Mouse (Mus musculus) kidney, adult 18-20 months (tissue): ENCODE measurements around the gene Pigk.

Experiments used
- DNase-seq: peaks from one replicate; pipeline ENCODE4 v3.0.0; 2021

Gene Pigk

GRCm38 (mm10) chr3:152733513-152733912 lies 19.6 kb downstream of the Pigk start:
- no peak for DNase-seq

GRCm38 (mm10) chr3:152734100-152734499 lies 20.2 kb downstream of the Pigk start:
- DNase-seq, result no peak

DNA sequence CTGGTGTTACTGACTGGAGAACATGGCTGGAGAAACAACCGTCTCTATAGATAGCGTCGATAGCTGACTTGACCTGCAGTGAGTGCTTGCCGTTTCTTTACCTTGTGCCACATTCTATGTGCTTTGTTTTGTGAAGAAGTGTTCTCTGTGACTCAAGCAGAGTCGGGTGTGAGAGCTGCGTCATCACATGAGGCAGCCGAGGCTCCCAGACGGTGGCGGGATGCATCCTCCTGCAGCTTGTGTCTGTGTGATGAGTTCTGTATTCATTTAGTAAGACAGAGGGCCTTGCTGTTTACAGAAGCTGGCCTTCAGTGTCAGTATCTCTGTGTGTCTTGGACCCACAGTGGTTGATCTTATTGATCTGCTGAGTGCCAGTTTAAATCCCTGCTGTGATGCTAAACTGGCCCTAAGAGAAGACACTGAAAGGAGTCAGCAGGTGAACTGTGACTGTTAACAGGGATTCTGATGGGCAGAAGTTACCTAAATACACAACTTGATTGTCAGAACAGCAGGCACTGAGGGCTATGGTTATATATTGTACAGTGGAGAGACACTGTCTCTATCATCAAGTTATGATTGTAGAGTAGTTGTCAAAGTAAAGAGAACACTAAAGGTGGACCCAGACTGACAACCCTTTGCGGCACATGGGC lies 21.8 kb downstream of the Pigk start:
- no peak for DNase-seq

GRCm38 (mm10) chr3:152744301-152744700 lies 30.4 kb downstream of the Pigk start:
- DNase-seq, result no peak

GRCm38 (mm10) chr3:152745611-152746010 lies 31.7 kb downstream of the Pigk start:
- DNase-seq, result no peak

- DNase-seq, result no peak
Observed at GRCm38 (mm10) chr3:152749461-152749871, 35.6 kb downstream of the Pigk start.

DNA sequence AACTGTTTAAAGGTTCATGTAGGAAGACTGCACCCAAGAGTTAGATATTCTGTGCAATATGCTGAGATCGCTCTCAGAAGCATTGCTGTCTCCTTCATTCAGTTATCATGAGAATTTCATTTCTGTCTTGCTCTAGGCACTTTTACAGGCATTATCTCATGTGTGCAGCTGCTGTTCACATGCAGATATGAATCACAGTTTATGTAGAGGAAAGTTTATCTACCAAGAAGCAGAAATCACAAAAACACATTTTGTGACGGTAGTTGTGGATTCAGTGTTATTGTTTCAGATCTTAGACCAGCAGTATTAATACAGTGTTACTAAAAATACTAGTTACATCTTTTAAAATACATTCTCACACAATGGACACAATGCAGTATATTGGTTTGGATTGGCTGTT lies 36.0 kb downstream of the Pigk start:
- DNase-seq, result no peak

GRCm38 (mm10) chr3:152752911-152753310 lies 39.0 kb downstream of the Pigk start:
- DNase-seq, result no peak

DNA sequence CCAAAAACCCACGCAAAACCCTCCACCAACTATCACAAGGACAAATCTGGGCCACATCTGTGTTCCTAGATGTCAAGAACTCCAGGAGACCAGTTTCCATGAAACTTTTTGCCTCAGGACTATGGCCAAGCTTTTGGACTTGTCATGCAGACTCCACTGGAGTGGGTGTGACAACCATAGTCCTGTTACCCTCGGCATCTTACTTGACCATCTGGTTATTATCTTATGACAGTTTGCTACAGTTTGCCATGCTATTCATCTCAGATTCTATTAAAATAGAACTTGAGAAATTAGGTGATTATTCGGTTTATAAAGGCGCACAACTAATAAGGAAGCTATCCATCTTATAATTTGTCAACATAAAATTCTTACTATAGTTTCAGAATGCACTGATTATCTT lies 39.4 kb downstream of the Pigk start:
- no peak for DNase-seq

DNA sequence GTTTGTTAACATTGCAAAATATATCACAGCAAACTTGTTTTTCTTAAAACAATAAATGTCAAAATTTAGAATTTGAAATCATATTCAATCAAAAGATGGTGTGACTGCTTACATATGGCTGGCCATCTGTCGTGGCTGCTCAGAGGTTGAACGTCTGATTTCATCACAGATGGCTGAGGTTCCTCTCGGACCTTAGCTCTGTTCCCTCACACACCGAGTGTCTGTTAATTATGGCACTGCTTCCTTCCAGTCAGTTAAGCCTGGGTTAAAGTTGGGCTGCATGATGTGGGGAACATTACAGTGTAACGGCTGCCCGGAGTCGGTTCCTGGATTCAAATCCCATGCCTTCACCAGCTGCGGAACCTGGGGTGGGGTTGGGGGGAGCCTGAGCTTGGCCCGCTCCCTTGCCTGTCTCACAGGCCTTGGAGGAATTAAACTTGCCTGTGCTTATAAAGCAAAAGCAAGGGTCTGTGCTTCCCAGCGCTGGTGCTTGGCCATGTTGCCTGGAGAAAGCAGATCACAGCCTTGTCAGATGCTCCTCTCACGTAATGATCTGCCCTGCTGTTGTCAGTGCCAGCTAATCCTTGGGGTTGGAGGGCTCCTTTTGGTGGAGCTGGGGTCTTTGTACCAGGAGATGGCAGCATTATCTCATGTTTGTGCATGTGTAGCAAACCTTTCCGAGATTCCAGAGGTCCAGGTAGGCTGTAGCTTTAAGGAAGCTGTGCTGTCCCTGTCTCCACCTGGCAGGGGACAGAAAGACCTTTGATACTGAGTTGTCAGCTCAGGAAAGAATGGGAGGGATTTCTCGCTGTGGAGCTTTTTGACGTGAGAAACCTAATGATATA lies 40.2 kb downstream of the Pigk start:
- no peak for DNase-seq

GRCm38 (mm10) chr3:152755515-152755914 lies 41.6 kb downstream of the Pigk start:
- DNase-seq, result no peak

- no peak for DNase-seq
Observed at GRCm38 (mm10) chr3:152756896-152757295, 43.0 kb downstream of the Pigk start.

GRCm38 (mm10) chr3:152757464-152758393 lies 43.8 kb downstream of the Pigk start:
- no peak for DNase-seq

DNA sequence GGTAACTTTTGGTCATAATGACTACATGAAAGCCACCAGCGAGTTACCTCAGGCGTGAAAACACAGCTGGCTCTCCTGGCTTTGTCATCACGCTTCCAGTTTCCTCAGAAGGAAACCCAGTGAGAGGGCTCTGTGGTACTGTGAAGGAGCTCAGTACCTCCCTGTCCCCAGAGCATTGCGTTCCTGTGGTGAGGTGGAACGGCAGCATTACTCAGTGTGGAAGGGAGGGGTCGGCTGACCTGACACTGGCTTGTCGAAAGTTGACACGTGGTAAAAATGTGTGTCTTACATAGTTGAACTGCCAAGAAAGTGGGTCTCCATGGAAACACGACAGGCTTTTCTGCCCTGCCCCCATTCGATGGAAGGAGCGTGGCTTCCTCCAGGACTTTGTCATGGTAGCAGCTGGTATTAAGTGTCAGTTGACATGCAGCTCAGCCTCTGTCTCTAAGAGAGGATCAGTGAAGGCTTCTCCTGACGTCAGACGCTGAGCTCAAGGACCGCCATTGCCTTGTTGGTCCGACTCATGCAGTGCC lies 44.7 kb downstream of the Pigk start:
- no peak for DNase-seq

DNA sequence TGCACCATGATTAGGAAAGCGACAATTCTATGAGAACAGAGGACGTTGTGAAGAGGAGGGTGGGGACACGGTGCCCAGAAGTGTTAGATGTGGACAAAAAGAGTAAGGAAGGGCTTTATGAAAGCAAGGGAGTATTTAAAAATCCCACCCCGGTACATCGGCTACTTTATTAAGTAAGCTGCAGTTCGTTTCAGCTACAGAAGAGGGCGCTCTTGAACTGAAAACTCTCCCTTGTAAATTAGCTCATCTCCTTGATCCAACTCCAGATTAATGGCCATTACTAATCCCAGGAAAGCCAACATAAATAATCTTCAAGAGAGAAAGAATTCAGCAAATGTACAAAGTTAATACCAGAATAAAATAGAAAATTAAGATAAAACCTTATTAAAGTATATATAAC lies 47.2 kb downstream of the Pigk start:
- peak; percentile 57 for DNase-seq

DNA sequence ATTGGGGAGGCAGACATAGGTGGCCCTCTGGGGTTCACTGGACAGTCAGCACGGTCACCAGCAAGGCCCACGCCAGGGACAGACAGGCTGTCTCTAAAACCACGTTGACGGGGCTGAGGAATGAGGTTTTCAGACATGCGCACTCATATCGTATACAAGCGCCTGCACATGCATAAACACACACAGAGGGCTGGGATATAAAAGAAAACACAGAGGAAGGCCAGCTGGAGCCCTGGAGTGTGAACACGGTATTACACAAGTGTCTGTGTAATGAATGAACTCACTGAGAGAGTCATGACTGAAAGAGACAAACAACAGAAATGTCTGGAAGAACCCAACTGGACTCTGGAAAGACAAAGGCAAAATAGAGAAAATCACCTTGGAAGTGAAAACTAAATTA lies 47.8 kb downstream of the Pigk start:
- no peak for DNase-seq

DNA sequence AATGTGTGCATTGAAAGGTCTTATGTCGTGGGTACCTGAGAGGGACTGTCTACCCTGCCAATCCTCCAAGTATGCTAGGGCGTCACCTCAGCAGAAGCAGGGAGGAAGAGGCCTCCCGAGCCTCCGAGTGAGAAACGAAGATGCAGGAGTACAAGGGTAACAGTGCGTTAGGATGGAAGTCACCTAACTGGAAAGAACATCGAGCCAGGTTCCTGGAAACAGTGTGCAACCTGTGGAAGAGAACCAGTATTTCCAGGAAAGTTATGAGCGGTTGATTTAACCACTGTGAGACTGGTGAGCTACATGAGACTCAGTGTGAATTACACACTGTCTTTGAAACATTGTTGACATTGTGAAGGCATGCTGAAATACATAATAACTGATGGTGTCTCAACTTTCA lies 48.4 kb downstream of the Pigk start:
- no peak for DNase-seq

- DNase-seq, result peak; percentile 63
Observed at GRCm38 (mm10) chr3:152763139-152763882, 49.4 kb downstream of the Pigk start.

DNA sequence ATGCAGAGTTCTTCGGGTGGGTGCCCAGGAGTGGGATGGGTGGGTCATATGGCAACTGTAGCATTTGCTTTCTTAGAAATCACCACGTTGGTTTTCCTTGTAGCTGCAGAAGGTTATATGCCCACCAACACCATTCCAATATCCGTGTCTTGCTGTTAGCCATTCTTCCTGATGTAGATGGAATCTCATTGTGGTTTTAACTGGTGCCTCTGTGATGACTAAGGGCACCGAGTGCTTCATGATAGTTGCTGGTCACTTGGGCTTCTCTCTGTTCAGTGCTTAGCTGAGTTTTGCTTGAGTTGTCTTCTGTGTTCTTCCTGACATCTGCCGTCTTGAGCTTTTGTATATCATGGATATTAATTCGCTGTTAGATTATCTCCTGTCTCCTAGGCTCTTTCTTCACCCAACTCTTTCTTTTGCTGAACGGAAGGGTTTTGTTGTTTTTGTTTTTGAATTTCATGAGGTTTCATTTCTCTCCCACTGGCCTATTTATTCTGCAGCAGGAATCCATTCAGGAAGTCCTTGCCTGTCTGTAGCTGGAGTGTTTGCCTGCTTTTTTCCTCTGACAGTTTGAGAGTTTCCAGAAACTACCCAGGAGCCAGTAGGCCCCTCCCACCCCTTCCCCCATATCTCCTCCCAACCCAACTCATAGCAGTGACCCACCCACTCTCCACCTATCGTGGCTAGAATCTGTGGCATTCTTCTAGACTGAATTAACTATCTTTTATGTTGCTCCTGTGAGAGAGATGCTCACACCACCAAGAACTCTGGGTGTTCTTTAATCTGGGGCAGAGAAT lies 50.8 kb downstream of the Pigk start:
- no peak for DNase-seq

GRCm38 (mm10) chr3:152767485-152767884 lies 53.6 kb downstream of the Pigk start:
- no peak for DNase-seq

- no peak for DNase-seq
Observed at GRCm38 (mm10) chr3:152770056-152770455, 56.2 kb downstream of the Pigk start.
